In genomic region chr6:13073876-13074275, GRCm38 (mm10) we compare ENCODE assay signal across 24 mouse cellular contexts. TPM values are rescaled to one million over a fixed set of nuclear protein-coding genes. Genes with fewer than 3 reads are reported as not detected.
DNase-seq lines count a peak whose midpoint lies in the region; ATAC-seq lines count a peak whose summit lies in the region.
"Had no signal": no experiment of that assay in that cellular context is flagged by ENCODE, and none has a peak within 500 bp of the region (broad histone marks: within the 10 kb centered on the region; RNA-seq: fewer than 3 reads in every experiment).

No protein-coding gene starts in this region.

- DNase-seq in adrenal gland, postnatal 14 days: peak; percentile 21
- DNase-seq in adrenal gland, adult 8-10 months: no peak
- peak; percentile 35 for DNase-seq in midbrain, embryonic 11.5 days (ENCODE audit: low spot score, missing footprints)
- no peak for DNase-seq in midbrain, embryonic 10.5 days (ENCODE audit: low spot score)
- peak; percentile 22 for DNase-seq in 416B (ENCODE audit: low read depth)
- peak; percentile 26 to 31 for DNase-seq in adrenal gland, postnatal 36 days
- no peak for DNase-seq in ovary, postnatal 10 days (ENCODE audit: low spot score)
- no peak for DNase-seq in spleen, postnatal 4 days (ENCODE audit: low spot score in 2 of 2)
- DNase-seq: cerebellum, adult 11 months; cerebellum, adult 2 months; cerebellum, adult 9-11 months; cerebellum, postnatal 25 days; forebrain, postnatal 0 days; gastrocnemius, postnatal 25 days; heart, adult 2 months had no signal

- H3K36me3 ChIP-seq in midbrain, embryonic 11.5 days (ENCODE audit: control insufficient read depth, insufficient read depth, low read length): peaks cover 2% of the 10 kb centered on the region
- H3K36me3 ChIP-seq in midbrain, embryonic 10.5 days: peaks cover 45% of the 10 kb centered on the region

- ATAC-seq in midbrain, embryonic 11.5 days (ENCODE audit: low FRiP score): no peak
- ATAC-seq: CD4-positive, CD25-positive, alpha-beta regulatory T cell, adult 4 months; forebrain, embryonic 14.5 days; forebrain, postnatal 0 days; intestine, postnatal 0 days; Patski had no signal

- no peak overlapping the region for H3K9ac ChIP-seq in midbrain, embryonic 11.5 days (ENCODE audit: low read length)
- H3K9ac ChIP-seq: embryonic facial prominence, embryonic 12.5 days; embryonic facial prominence, embryonic 15.5 days; forebrain, postnatal 0 days; hindbrain, embryonic 12.5 days; hindbrain, embryonic 15.5 days had no signal

- H3K4me3 ChIP-seq in midbrain, embryonic 11.5 days (ENCODE audit: low read depth, low read length): no peak overlapping the region
- no peak overlapping the region for H3K4me3 ChIP-seq in midbrain, embryonic 10.5 days
- H3K4me3 ChIP-seq: embryonic facial prominence, embryonic 12.5 days; embryonic facial prominence, embryonic 15.5 days; heart, adult 2 months; heart, embryonic 10.5 days; hindbrain, embryonic 12.5 days; hindbrain, embryonic 15.5 days had no signal

- H3K9me3 ChIP-seq in midbrain, embryonic 11.5 days (ENCODE audit: control insufficient read depth, low read length): no peaks in the 10 kb centered on the region
- no peaks in the 10 kb centered on the region for H3K9me3 ChIP-seq in midbrain, embryonic 10.5 days (replicated peaks)
- H3K9me3 ChIP-seq: embryonic facial prominence, embryonic 12.5 days; embryonic facial prominence, embryonic 15.5 days; heart, embryonic 10.5 days; hindbrain, embryonic 12.5 days; hindbrain, embryonic 15.5 days had no signal

- no peaks in the 10 kb centered on the region for H3K27me3 ChIP-seq in midbrain, embryonic 11.5 days (ENCODE audit: control insufficient read depth, insufficient read depth, low read length)
- no peaks in the 10 kb centered on the region for H3K27me3 ChIP-seq in midbrain, embryonic 10.5 days (ENCODE audit: low read depth, poor library complexity, severe bottlenecking)
- H3K27me3 ChIP-seq: embryonic facial prominence, embryonic 12.5 days; embryonic facial prominence, embryonic 15.5 days; hindbrain, embryonic 12.5 days; hindbrain, embryonic 15.5 days; Patski had no signal

- no peak overlapping the region for H3K4me2 ChIP-seq in midbrain, embryonic 11.5 days
- H3K4me2 ChIP-seq: embryonic facial prominence, embryonic 12.5 days; embryonic facial prominence, embryonic 15.5 days; hindbrain, embryonic 12.5 days; hindbrain, embryonic 15.5 days had no signal

- H3K4me1 ChIP-seq in midbrain, embryonic 11.5 days (ENCODE audit: control insufficient read depth, insufficient read depth, low read length): peaks cover 4% of the 10 kb centered on the region
- H3K4me1 ChIP-seq in midbrain, embryonic 10.5 days: peaks cover 10% of the 10 kb centered on the region

- 86% methylated on average over 2 of the region's 2 CpGs for WGBS in midbrain, embryonic 11.5 days
- WGBS in midbrain, embryonic 10.5 days: 85% methylated on average over 2 of the region's 2 CpGs

- no peak overlapping the region for H3K27ac ChIP-seq in midbrain, embryonic 11.5 days (ENCODE audit: low read depth, low read length)
- no peak overlapping the region for H3K27ac ChIP-seq in midbrain, embryonic 10.5 days (replicated peaks)
- H3K27ac ChIP-seq: embryonic facial prominence, embryonic 12.5 days; embryonic facial prominence, embryonic 15.5 days; heart, adult 2 months; heart, embryonic 10.5 days; hindbrain, embryonic 12.5 days; hindbrain, embryonic 15.5 days had no signal

RNA-seq across cellular contexts. Expression of gene Tmem106b, which starts 4.3 kb away (rescaled TPM):
- 144 and 152 TPM in 2 replicates for total RNA-seq in adrenal gland, postnatal 14 days (2021)
- 100 to 1,000 TPM in 3 of 4 experiments, 10 to 100 TPM in 1; 98.9 to 148 (median 129) TPM for total RNA-seq in adrenal gland, adult 8-10 months (2022)
- polyA plus RNA-seq in midbrain, embryonic 11.5 days (2014; fragmentation: Nextera tagmentation; extraction: Ambion mirVana): 30.4 and 35.6 TPM in 2 replicates
- 19.2 and 24.5 TPM in 2 replicates for polyA plus RNA-seq in midbrain, embryonic 10.5 days (2016; fragmentation: Nextera tagmentation; extraction: Ambion mirVana)
- total RNA-seq in adrenal gland, postnatal 36 days (2021): 100 to 1,000 TPM; 128 to 174 TPM

Comparison
In these comparisons a context has a peak if more than half of its experiments do, and no peak if none do; other contexts are left out.
1. DNase-seq: peak in adrenal gland, postnatal 14 days (single experiment), midbrain, embryonic 11.5 days (single experiment), 416B (single experiment) and adrenal gland, postnatal 36 days (2 of 2); none in adrenal gland, adult 8-10 months (single experiment), midbrain, embryonic 10.5 days (single experiment), ovary, postnatal 10 days (single experiment) and spleen, postnatal 4 days (0 of 2).